Comparison of ENCODE assay signal across 8 mouse cellular contexts in the genomic region with DNA sequence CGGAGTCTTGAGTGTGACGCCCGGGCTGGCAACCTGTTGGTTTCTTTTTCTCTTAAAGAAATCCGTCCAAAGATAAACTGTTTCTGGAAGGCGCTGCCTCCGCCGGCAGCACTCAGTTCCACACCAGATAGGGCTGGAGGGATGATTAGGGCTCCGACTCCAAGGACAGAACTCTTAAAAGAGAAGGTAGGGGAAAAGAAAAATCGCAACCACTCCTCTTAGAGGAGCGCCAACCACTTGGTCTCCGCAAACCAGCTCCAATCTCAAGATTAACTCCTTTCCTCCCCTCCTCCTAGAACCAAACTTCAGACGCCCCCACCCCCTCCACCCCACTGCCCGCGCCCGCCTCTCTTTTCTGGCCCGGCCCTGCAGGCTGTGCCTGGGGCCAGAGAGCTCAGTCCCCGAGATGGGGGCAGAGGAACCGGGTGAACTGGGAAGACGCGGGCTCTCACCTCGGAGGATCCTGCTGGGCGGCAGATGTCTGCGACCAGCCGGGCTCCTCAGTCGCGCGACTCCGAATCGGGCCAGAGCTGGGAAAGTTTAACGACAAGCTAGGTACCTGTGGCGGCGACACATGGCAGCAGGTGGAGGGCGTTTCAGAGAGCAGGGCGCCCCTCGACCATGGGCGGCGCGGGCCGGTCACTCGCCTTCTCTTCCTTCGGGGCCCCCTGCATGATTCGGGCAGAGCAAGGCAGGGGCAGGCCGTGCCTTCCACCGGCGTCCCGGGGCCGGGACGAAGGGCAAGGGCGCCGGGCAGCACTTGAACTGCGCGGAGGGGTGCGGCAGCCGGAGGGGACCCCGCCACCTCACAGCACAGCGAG. TPM values are rescaled to one million over a fixed set of nuclear protein-coding genes. Genes with fewer than 3 reads are reported as not detected.
DNase-seq lines count a peak whose midpoint lies in the region; ATAC-seq and TF ChIP-seq lines count a peak whose summit lies in the region.

No protein-coding gene starts in this region.

- no peak for TF ChIP-seq EP300 in ES-Bruce4 (IDR thresholded peaks at IDR 0.05; ENCODE audit: insufficient read depth, low read depth, low read length)

- H3K27me3 ChIP-seq in kidney, embryonic 15.5 days: peaks cover 32% of the 10 kb centered on the region
- no peaks in the 10 kb centered on the region for H3K27me3 ChIP-seq in ES-Bruce4 (ENCODE audit: control insufficient read depth, insufficient read depth, low read length, poor library complexity, severe bottlenecking)
- H3K27me3 ChIP-seq in cerebellum, adult 2 months (ENCODE audit: control insufficient read depth, insufficient read depth, low read length): peaks cover 2% of the 10 kb centered on the region; the same call in 1 of the 2 replicates
- H3K27me3 ChIP-seq in heart, embryonic 10.5 days (ENCODE audit: insufficient read depth, poor library complexity, severe bottlenecking): peaks cover 37% of the 10 kb centered on the region
- H3K27me3 ChIP-seq in liver, adult 2 months (ENCODE audit: control insufficient read depth, insufficient read depth, low read length): no peaks in the 10 kb centered on the region

- peak overlapping the region; percentile 66 for H3K9ac ChIP-seq in kidney, embryonic 15.5 days
- peak overlapping the region; percentile 96 for H3K9ac ChIP-seq in ES-Bruce4 (ENCODE audit: low read depth, poor library complexity, severe bottlenecking)
- peak overlapping the region; percentile 98 for H3K9ac ChIP-seq in liver, adult 2 months (ENCODE audit: low read depth, low read length)

- ATAC-seq in kidney, embryonic 15.5 days (replicated peaks; ENCODE audit: low FRiP score): peak; percentile 1; the same call in 1 of the 2 replicates

- H3K27ac ChIP-seq in kidney, embryonic 15.5 days: peak overlapping the region; percentile 82
- H3K27ac ChIP-seq in ES-Bruce4 (ENCODE audit: insufficient read depth, low read length): peak overlapping the region; percentile 68
- no peak overlapping the region for H3K27ac ChIP-seq in cerebellum, adult 2 months (ENCODE audit: insufficient read depth, low read length)
- peak overlapping the region; percentile 89 for H3K27ac ChIP-seq in heart, embryonic 10.5 days
- H3K27ac ChIP-seq in liver, adult 2 months (replicated peaks; ENCODE audit: insufficient read depth, low read depth, low read length): peak overlapping the region; percentile 60

- peak overlapping the region; percentile 60 for H3K4me3 ChIP-seq in kidney, embryonic 15.5 days (replicated peaks)
- H3K4me3 ChIP-seq in ES-Bruce4 (ENCODE audit: low read depth, low read length): peak overlapping the region; percentile 65
- H3K4me3 ChIP-seq in cerebellum, adult 2 months (replicated peaks; ENCODE audit: insufficient read depth, low read depth, low read length): peak overlapping the region; percentile 71
- peak overlapping the region; percentile 81 for H3K4me3 ChIP-seq in heart, embryonic 10.5 days
- H3K4me3 ChIP-seq in liver, adult 2 months (ENCODE audit: insufficient read depth, low read depth, low read length): peak overlapping the region; percentile 95

- peaks cover 15% of the 10 kb centered on the region for H3K79me2 ChIP-seq in liver, adult 2 months (ENCODE audit: control insufficient read depth, insufficient read depth, low read length)

- no peak for TF ChIP-seq POLR2A in ES-Bruce4 (IDR thresholded peaks at IDR 0.05; ENCODE audit: insufficient read depth, low read length)
- no peak for TF ChIP-seq POLR2A in cerebellum, adult 2 months (IDR thresholded peaks at IDR 0.05; ENCODE audit: borderline replicate concordance, insufficient read depth, low read length)
- TF ChIP-seq POLR2A in liver, adult 2 months (IDR thresholded peaks at IDR 0.05; ENCODE audit: extremely low read depth, insufficient read depth, low read length): no peak

- whole genome bisulfite sequencing in kidney, embryonic 15.5 days: under 1% methylated on average over 55 of the region's 56 CpGs
- WGBS in cerebellum, adult 2 months: under 1% methylated on average over 55 of the region's 56 CpGs
- WGBS in heart, embryonic 10.5 days: under 1% methylated on average over 56 of the region's 56 CpGs
- under 1% methylated on average over 56 of the region's 56 CpGs for WGBS in liver, adult 2 months

- H3K36me3 ChIP-seq in kidney, embryonic 15.5 days: no peaks in the 10 kb centered on the region; the same call in 1 of the 2 replicates
- peaks cover 13% of the 10 kb centered on the region for H3K36me3 ChIP-seq in ES-Bruce4 (ENCODE audit: control insufficient read depth, insufficient read depth, low read length, poor library complexity, severe bottlenecking)
- H3K36me3 ChIP-seq in heart, embryonic 10.5 days: no peaks in the 10 kb centered on the region
- no peaks in the 10 kb centered on the region for H3K36me3 ChIP-seq in liver, adult 2 months (ENCODE audit: control insufficient read depth, insufficient read depth, low read length)

- H3K4me2 ChIP-seq in kidney, embryonic 15.5 days: peak overlapping the region; percentile 96

- TF ChIP-seq CTCF in ES-Bruce4 (IDR thresholded peaks at IDR 0.05; ENCODE audit: low read depth, low read length): no peak
- TF ChIP-seq CTCF in cerebellum, adult 2 months (IDR thresholded peaks at IDR 0.05; ENCODE audit: borderline replicate concordance, insufficient read depth, low read depth, low read length): no peak
- no peak for TF ChIP-seq CTCF in liver, adult 2 months (IDR thresholded peaks at IDR 0.05; ENCODE audit: low read depth, low read length)

- peaks cover 50% of the 10 kb centered on the region for H3K4me1 ChIP-seq in kidney, embryonic 15.5 days
- H3K4me1 ChIP-seq in ES-Bruce4 (ENCODE audit: control insufficient read depth, insufficient read depth, low read length): no peaks in the 10 kb centered on the region
- H3K4me1 ChIP-seq in cerebellum, adult 2 months (ENCODE audit: control insufficient read depth, insufficient read depth, low read length): peaks cover 10% of the 10 kb centered on the region
- H3K4me1 ChIP-seq in heart, embryonic 10.5 days: peaks cover 56% of the 10 kb centered on the region
- H3K4me1 ChIP-seq in liver, adult 2 months (ENCODE audit: control insufficient read depth, insufficient read depth, low read length): peaks cover 11% of the 10 kb centered on the region

- H3K9me3 ChIP-seq in kidney, embryonic 15.5 days (replicated peaks): no peaks in the 10 kb centered on the region
- H3K9me3 ChIP-seq in ES-Bruce4 (replicated peaks; ENCODE audit: control insufficient read depth, insufficient read depth, low read length, poor library complexity, severe bottlenecking): no peaks in the 10 kb centered on the region
- no peaks in the 10 kb centered on the region for H3K9me3 ChIP-seq in heart, embryonic 10.5 days

- DNase-seq in kidney, adult 11 months: no peak
- DNase-seq in cerebellum, adult 2 months: peak; percentile 57
- peak; percentile 84 for DNase-seq in heart, embryonic 10.5 days (ENCODE audit: low spot score)
- no peak for DNase-seq in liver, adult 2 months (ENCODE audit: extremely low read depth, low read depth, low spot score)
- DNase-seq in retina, embryonic 14.5 days (ENCODE audit: low spot score): peak; percentile 59
- no peak for DNase-seq in layer of hippocampus, postnatal 10 days (ENCODE audit: low spot score in 2 of 2)

RNA-seq across cellular contexts. Expression of gene Fzd5, which starts 0.7 kb away (rescaled TPM):
- 2.2 and 2.4 TPM in 2 replicates for polyA plus RNA-seq in kidney, embryonic 15.5 days (2015; fragmentation: Nextera tagmentation; extraction: Ambion mirVana)
- polyA plus RNA-seq in ES-Bruce4 (2011; ENCODE audit: insufficient read depth, insufficient read length, low read depth, missing spikeins): 18.0 and 19.4 TPM in 2 replicates
- polyA plus RNA-seq in cerebellum, adult 2 months (2012; rRNA removed): 0.98 and 1.0 TPM in 2 replicates
- 1.4 and 1.8 TPM in 2 replicates for polyA plus RNA-seq in heart, embryonic 10.5 days (2016; fragmentation: Nextera tagmentation; extraction: Ambion mirVana)
- total RNA-seq in liver, adult 2 months (2014; rRNA removed): 3.1 and 4.0 TPM in 2 replicates
- 4.7 and 4.9 TPM in 2 replicates for polyA plus RNA-seq in liver, adult 2 months (2012; rRNA removed)
- total RNA-seq in layer of hippocampus, postnatal 10 days (2021): 1 to 10 TPM in 1 of 2 experiments, under 1 TPM in 1; 0.83 to 1.0 TPM

RNA-seq across cellular contexts. Expression of gene Ccnyl1, which starts 46.6 kb away (rescaled TPM):
- polyA plus RNA-seq in kidney, embryonic 15.5 days (2015; fragmentation: Nextera tagmentation; extraction: Ambion mirVana): 5.0 and 5.5 TPM in 2 replicates
- polyA plus RNA-seq in ES-Bruce4 (2011; ENCODE audit: insufficient read depth, insufficient read length, low read depth, missing spikeins): 29.2 and 31.6 TPM in 2 replicates
- polyA plus RNA-seq in cerebellum, adult 2 months (2012; rRNA removed): 17.4 and 19.1 TPM in 2 replicates
- polyA plus RNA-seq in heart, embryonic 10.5 days (2016; fragmentation: Nextera tagmentation; extraction: Ambion mirVana): 4.0 and 5.4 TPM in 2 replicates
- total RNA-seq in liver, adult 2 months (2014; rRNA removed): 3.6 and 3.9 TPM in 2 replicates
- polyA plus RNA-seq in liver, adult 2 months (2012; rRNA removed): 5.8 and 6.0 TPM in 2 replicates
- total RNA-seq in layer of hippocampus, postnatal 10 days (2021): 10 to 100 TPM; 23.4 to 25.0 TPM

Comparison
In these comparisons a context has a peak if more than half of its experiments do, and no peak if none do; other contexts are left out.
1. DNase-seq: peak in cerebellum, adult 2 months (2 of 2), heart, embryonic 10.5 days (single experiment) and retina, embryonic 14.5 days (single experiment); none in kidney, adult 11 months (single experiment), liver, adult 2 months (single experiment) and layer of hippocampus, postnatal 10 days (0 of 2).
2. Peak in every context shown above with its lines, with median percentiles within 50 percentile points of each other: H3K4me3 ChIP-seq and H3K9ac ChIP-seq.